In the genomic region with DNA sequence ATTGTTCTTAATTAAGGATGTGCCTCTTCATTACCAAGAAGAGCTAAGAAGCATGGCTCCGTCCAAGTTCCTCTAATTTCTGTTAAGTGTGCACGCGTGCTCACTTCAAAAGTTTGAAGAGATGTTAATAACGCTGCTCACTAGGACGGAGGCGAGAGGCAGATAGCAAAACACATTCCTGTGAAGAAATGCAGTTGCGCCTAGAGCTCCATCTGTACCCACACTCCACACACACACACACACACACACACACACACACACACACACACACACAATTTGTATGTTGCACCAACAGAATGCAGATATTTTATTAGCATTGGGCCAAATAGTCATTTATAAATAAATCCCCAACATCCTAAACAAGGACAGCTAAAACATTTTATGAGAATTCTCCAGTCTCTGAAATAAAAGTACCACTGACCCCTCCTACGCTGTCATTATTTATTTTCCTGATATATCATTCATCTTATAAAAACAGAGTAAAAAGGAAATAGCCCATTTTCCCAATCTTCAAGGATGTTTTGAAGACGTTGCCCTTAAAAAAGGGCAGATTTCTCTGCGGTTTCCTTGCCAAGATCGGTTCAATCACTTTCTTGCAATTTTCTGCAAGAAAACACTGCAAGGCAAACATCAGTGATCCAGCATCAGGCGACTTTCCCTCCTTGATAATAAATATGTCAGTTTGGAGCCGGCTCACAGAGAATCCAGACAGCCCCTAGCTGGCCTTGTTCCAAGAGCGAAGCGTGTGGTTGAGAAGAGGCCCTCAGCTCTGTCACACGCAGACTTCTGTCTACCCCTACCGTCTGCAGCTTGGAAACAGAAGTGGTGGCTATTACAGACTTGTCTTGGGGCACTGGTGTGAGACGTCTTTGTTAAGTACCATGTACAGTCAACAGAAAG, we compare ENCODE assay signal across 7 mouse cellular contexts.
A peak's percentile ranks its signal among the peaks of the same experiment; 100 is the strongest.
DNase-seq lines count a peak whose midpoint lies in the region; ATAC-seq lines count a peak whose summit lies in the region.

No protein-coding gene starts in this region.

- no peaks in the 10 kb centered on the region for H3K27me3 ChIP-seq in heart, embryonic 16.5 days (ENCODE audit: control insufficient read depth, insufficient read depth, low read length)
- H3K27me3 ChIP-seq in limb, embryonic 13.5 days = no peaks in the 10 kb centered on the region

- peak; percentile 70; the same call in 1 of the 2 replicates for ATAC-seq in heart, embryonic 16.5 days (replicated peaks; ENCODE audit: extremely low read depth, insufficient read depth, low FRiP score)
- ATAC-seq in limb, embryonic 13.5 days (ENCODE audit: low FRiP score, low read depth) = peak; percentile 59; the same call in 1 of the 2 replicates

- H3K36me3 ChIP-seq in heart, embryonic 16.5 days (ENCODE audit: control insufficient read depth, insufficient read depth) = no peaks in the 10 kb centered on the region
- H3K36me3 ChIP-seq in limb, embryonic 13.5 days = no peaks in the 10 kb centered on the region

- H3K27ac ChIP-seq in heart, embryonic 16.5 days (ENCODE audit: low read length) = no peak overlapping the region
- no peak overlapping the region for H3K27ac ChIP-seq in limb, embryonic 13.5 days

- H3K4me2 ChIP-seq in heart, embryonic 16.5 days (ENCODE audit: low read depth, low read length) = peak overlapping the region; percentile 26; the same call in 1 of the 2 replicates
- no peak overlapping the region for H3K4me2 ChIP-seq in limb, embryonic 13.5 days (replicated peaks)

- peak; percentile 14 to 19 for DNase-seq in layer of hippocampus, postnatal 14 days (ENCODE audit: low spot score in 2 of 2)
- no peak for DNase-seq in layer of hippocampus, postnatal 25 days (ENCODE audit: extremely low spot score in 1 of 2, low spot score in 1 of 2)
- peak; percentile 49 for DNase-seq in brain, embryonic 18.5 days (ENCODE audit: low read depth, low spot score)
- peak; percentile 34 for DNase-seq in yolk sac, embryonic 10.5 days (ENCODE audit: low spot score)
- DNase-seq in cerebellum, adult 8-10 months = no peak

- peaks cover 6% of the 10 kb centered on the region for H3K4me1 ChIP-seq in heart, embryonic 16.5 days (ENCODE audit: control insufficient read depth, insufficient read depth, low read length)
- H3K4me1 ChIP-seq in limb, embryonic 13.5 days = peaks cover 6% of the 10 kb centered on the region; the same call in 1 of the 2 replicates

- WGBS in heart, embryonic 16.5 days = 41% methylated on average over 18 of the region's 18 CpGs
- WGBS in limb, embryonic 13.5 days = 47% methylated on average over 18 of the region's 18 CpGs

- no peak overlapping the region for H3K4me3 ChIP-seq in heart, embryonic 16.5 days (ENCODE audit: low read length)
- no peak overlapping the region for H3K4me3 ChIP-seq in limb, embryonic 13.5 days

- no peak overlapping the region for H3K9ac ChIP-seq in heart, embryonic 16.5 days (ENCODE audit: low read length)
- no peak overlapping the region; the same call in 1 of the 2 replicates for H3K9ac ChIP-seq in limb, embryonic 13.5 days

- no peaks in the 10 kb centered on the region; the same call in 1 of the 2 replicates for H3K9me3 ChIP-seq in heart, embryonic 16.5 days (replicated peaks; ENCODE audit: control insufficient read depth, low read length)
- H3K9me3 ChIP-seq in limb, embryonic 13.5 days = no peaks in the 10 kb centered on the region

Comparison
In these comparisons a context has a peak if more than half of its experiments do, and no peak if none do; other contexts are left out.
1. DNase-seq: peak in layer of hippocampus, postnatal 14 days (2 of 2), brain, embryonic 18.5 days (single experiment) and yolk sac, embryonic 10.5 days (single experiment); none in layer of hippocampus, postnatal 25 days (0 of 2) and cerebellum, adult 8-10 months (single experiment).